Mouse (Mus musculus) layer of hippocampus, postnatal 14 days (tissue): ENCODE measurements around the gene Zfp780b. TPM values are rescaled to one million over a fixed set of nuclear protein-coding genes. Genes with fewer than 3 reads are reported as not detected.
A peak's percentile ranks its signal among the peaks of the same experiment; 100 is the strongest.
"Not testable (repeated sequence)": the region's sequence is repeated elsewhere in the genome, so short reads cannot be mapped to it uniquely, and the experiment has no call there.

Source experiments
- DNase-seq, 2 experiments: peaks; one replicate each; pipeline ENCODE4 v3.0.0; 2021 to 2022; ENCODE audit warnings: low spot score in 2 of 2, mixed read lengths in 1 of 2
- long read RNA-seq, 2 experiments: library from polyadenylated mRNA; stranded (forward); transcript quantifications; one replicate each; pipeline ENCODE4 v2.0.0; 2021
- total RNA-seq, 2 experiments: library from RNA; stranded (reverse); gene quantifications; 2 replicates each; pipeline ENCODE4 v1.2.3; 2021

Gene Zfp780b
- 10 to 100 TPM; 20.5 to 21.0 TPM for total RNA-seq
- long read RNA-seq, experiment 1, partial matches to known transcripts = 0 of 4 reads
- long read RNA-seq, experiment 1, other reads (novel, unspliced or antisense) = 3 of 4 reads
- long read RNA-seq, experiment 2, partial matches to known transcripts = 0 of 8 reads
- long read RNA-seq, experiment 2, other reads (novel, unspliced or antisense) = 7 of 8 reads

DNA sequence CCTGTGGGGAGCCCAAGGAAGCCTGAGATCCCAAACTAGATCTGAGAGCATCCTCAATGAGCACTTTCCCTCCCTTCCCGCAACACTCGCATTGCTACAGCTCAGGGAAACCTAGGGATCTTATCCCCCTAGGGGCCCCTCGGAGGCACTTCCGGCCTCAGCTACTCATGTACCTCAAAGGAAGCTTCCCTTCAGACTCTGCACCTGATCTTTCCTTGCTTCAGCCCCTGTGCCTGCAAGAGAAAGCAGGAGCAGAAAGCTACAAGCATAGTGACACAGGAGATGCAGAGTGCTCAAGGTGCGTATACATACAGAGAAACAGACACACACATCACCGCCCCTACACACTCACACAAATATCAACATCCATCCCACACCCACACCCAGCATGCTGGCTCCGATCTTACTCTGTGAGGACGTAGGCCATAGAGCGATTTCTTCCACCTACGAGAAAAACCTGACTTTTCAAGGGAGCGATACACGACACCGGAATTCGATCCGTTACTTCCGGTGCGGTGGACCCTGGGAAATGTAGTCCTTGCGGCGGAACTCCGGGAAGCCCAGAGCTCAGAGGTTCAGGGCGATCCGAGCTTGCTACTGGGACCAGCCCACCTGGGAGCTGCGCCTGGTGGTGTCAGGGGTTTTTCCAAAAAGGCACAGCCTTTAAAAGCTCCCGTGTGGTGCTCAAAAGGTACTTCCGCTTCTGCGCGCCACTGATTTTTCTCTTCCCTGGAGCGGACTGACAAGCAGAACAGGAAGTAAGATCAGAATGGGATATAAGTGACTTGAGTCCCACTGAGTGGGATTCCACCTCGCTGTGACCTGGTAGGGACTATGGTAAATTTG is at the start of gene Zfp780b:
TSS of gene Zfp780b (minus strand) at position 489 of the 846 bp plus-strand sequence.
- DNase-seq = peak; percentile 71 to 74

DNA sequence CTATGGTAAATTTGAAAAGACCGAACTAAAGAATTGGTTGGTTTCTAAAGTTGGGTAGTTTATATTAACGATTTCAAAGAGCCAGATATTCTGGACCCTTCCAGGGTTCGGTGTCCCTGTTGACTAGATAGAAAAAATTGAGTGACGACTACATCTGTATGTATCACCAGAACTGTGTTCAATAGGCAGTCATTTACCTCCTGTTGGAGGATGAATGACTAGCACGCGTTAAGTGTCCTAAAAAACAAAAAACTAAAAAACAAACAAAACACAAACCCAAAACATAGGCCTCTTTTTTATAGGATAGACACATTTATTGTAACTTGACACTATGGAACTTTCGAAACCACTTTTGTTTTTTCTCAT is 35.5 kb upstream of the Zfp780b start:
- DNase-seq = no peak

DNA sequence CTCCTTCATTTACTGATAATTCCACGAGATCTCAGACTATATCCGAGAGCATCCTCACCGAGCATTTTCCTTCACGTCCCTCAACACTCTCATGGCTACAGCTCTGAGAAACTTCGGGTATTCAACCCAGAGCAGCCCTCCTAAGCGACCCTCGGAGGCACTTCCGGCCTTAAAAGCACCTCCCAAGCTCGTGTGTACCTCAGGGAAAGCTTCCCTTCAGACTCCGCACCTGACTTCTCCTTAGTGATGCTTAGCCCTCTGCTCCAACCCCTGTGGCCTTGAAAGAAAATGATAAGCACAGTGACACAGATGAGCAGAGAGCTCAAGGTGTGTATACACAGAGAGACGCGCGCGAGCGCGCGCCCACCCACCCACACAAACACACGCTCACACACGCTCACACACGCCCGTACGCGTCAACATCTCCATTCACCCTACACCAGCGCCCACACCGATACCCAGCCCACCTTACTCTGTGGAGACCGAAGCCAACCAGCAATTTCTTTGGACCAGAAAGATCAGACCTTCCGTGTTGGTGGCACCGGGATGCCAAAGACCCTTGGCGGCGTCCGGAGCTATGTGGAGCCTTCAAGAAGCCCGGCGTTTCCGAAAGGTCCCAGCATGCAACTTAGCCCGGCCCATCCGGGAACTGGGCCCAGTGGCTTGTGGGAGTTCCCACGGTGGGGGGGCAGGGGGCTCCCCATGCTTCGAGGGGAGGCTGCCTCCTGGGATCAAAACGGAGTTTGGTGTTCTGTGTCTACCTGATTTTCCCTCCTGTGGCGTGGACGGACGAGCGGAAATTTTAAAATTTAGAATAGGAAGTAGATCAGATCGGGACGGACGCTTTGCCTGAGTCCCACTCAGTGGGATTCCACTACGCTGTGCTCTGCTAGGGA is 34.8 kb upstream of the Zfp780b start, which contains the start of gene Zfp850:
TSS of gene Zfp850 (minus strand) at position 567 of the 896 bp plus-strand sequence.
- peak; percentile 77 to 79 for DNase-seq

DNA sequence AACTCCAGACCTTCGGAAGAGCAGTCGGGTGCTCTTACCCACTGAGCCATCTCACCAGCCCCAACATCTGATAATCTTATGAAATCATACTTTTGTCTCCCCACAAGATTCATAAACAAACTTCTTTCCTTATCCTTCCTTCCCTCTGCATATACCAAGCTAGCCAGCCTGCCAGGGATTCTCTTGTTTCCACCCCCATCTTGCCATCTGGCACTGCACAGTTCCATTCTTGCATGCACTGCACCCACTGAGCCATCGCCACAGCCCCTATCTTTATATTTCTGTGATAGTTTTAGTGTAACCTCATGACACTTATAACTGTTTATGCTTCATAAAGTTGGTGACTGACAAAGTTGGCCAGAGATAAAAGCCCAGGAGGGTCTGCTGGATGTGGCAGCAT is 31.3 kb upstream of the Zfp780b start:
- peak in 1 of 2 experiments; percentile 37 for DNase-seq

DNA sequence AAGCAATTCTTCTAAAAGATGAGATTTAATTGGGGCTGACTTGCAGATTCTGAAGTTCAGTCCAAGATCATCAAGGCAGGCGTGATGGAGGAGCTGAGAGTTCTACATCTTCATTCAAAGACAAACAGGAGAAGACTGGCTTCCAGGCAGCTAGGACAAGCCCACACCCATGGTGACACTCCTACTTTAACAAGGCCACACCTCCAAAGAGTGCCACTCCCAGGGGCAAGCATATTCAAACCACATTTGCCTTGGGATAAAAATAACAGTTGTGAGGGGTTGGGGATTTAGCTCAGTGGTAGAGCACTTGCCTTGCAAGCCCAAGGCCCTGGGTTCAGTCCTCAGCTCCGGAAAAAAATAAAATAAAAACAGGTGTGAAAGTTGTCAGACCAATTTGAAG is 3.2 kb upstream of the Zfp780b start:
- no peak for DNase-seq

DNA sequence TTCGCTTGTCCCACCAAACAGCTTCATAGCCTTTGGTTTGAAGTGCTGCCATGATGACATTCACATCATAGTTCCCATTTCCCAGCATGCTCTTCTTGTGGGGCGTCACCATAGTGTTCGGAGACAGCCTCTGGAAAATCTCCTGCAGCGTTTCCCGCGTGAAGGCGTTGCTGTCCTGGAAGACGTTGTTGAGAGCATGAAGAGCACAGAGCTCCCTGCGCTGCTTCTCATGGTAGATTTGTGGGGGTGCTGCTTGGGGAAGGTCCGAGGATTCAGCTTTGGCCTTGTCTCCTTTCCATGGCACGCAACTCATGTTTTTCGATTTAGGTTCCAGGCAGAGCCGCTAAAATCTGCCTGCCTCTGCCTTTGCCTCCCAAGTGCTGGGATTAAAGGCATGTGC is 29.5 kb downstream of the Zfp780b start:
- DNase-seq = not testable (repeated sequence)

DNA sequence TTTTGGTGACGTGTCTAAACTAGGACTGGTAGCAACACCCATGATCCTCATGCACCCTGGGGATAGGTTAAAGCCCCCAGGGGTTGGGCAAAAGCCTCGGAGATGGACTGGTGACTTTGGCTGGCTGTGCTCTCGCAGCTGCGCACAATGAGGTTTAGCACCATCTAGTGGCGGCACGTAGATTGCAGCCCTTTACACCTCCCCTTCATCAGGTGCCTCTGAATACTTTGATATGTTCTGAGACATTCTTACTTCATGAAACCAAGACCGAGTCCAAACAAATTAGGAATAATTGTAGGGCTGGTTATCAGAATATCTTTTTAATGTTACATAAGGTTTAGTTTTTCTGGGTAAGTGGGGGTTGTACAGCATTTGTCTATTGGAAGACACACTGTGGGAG is 37.1 kb downstream of the Zfp780b start:
- DNase-seq = peak in 1 of 2 experiments; percentile 10

DNA sequence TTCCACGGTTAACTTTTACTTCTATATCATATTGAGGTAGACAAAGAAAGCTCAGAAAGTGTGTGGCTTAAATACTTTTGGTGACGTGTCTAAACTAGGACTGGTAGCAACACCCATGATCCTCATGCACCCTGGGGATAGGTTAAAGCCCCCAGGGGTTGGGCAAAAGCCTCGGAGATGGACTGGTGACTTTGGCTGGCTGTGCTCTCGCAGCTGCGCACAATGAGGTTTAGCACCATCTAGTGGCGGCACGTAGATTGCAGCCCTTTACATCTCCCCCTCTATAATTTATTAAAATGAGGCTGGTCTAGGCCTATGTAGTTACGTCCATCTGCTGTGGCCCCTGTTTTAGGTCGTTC is 45.2 kb downstream of the Zfp780b start:
- DNase-seq = not testable (repeated sequence)

DNA sequence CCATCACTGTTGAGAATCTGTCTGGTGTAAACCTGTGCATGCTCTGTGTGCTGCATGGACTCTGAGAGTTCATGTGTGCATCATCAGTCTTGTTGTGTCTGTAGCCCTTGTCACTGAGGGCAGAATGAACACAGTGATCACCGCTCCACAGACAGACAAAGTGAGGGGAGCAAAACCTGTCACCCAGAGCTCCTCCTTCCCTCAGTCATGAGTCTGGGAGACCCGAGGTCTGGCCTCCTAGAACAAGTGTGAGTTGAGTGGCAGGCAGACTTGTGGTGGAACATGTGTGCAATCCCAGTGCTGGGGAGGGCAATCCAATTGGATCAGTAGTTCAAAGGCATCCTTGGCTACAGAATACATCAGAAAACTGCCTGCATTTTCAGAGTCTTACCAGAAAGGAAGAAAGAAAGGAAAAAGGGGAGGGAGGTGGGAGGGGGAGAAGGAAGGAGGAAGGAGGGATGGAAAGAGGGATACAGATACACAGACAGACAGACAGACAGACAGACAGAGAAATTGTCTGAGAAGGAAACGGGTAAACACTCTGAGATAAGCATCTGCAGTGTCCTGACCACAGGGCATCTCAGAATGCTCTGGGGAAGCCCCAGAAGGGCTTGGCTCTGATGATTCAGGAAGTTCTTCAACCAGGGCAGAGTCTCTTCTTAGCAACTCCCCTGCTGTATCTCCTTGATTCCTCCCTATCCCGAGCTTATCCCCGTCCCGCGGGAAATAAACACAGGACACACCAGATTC is 45.7 kb downstream of the Zfp780b start:
- DNase-seq = no peak

DNA sequence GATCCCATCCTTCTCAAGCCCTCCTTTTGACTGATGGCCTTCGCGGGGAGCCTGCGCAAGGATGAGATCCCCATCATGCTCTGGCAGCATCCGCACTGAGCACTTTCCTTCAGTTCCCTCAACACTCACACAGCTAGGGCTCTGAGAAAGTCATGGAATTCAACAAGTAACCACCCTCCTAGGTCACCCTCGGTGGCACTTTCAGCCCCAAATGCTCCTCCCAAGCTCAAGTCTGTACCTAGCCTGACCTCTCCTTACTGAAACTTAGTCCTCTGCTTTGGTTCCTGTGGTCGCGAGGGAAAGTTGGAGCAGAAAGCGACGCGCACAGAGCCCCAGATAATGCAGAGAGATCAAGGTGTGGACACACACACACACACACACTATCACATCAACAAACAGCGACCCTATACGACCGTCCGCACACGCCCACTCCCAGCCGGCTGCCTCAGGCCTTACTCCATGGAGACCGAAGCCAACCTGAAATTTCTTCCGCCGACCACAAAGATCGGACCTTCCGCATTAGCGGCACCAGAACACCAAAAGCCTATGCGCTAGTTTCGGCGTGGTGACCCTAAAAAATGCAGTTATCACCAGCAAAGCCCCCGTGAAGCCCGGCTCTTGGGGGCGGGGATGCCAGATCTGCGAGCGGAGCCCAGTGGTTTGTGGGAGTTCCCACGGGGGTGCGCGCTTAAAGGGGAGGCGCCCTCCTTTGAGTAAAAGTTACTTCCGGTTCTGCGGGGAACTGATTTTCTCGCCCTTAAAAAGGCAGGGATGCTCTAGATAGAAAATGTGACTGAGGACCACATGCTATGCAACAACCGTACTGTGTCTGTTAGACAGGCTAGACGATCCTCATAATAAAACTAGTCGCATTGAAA is 49.9 kb downstream of the Zfp780b start, which contains the start of gene Zfp974:
TSS of gene Zfp974 (minus strand) at position 643 of the 878 bp plus-strand sequence.
- peak; percentile 55 to 66 for DNase-seq

DNA sequence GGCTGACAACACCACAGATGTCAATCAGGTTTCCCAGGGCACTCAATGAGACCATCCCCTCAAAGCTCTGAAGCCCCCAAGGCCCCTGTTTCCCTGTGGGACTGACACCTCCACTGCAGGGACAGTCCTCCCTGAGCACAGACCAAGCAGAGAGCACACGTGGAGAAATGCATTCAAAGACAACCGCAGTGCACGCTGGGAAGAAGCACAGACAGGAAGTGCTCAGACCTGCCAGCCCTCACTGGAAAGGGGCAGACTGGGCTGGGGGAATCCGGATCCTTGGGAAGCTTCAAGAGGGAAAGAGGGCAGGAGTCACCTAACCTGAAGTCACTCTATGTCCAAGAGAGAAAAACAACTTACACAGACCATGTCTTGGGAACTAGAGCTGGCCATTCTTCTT is 51.9 kb downstream of the Zfp780b start:
- DNase-seq = not testable (repeated sequence)

DNA sequence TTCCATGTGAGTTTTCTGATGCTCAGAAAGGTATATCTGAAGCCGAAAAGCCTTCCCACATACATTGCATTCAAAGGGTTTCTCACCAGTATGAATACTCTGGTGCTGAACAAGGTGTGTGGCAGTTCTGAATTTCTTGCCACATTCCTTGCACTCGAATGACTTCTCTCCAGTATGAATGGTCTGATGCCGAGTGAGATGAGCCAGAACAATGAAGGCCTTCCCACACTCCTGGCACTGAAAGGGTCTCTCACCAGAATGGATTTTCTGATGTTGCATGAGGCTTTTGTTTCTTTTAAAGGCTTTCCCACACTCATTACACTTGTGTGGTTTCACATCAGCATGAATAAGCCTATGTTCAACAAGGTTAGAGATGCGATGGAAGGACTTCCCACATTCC is 68.0 kb downstream of the Zfp780b start:
- not testable (repeated sequence) for DNase-seq

Other genes with a start within 250 kb of the Zfp780b start
- gene Zfp60, start 247.8 kb downstream of the Zfp780b start, total RNA-seq = 10 to 100 TPM; 32.5 to 37.0 TPM
- gene Zfp626, start 172.0 kb downstream of the Zfp780b start, total RNA-seq = 1 to 10 TPM; 7.2 to 9.0 TPM
- 1 to 10 TPM; 3.7 to 4.1 TPM for gene Zfp59, start 140.6 kb downstream of the Zfp780b start, total RNA-seq
- gene Zfp607a, start 121.6 kb downstream of the Zfp780b start, total RNA-seq = 1 to 10 TPM; 2.2 TPM
- gene Zfp974, start 49.7 kb downstream of the Zfp780b start, total RNA-seq = 10 to 100 TPM; 14.2 to 16.5 TPM
- gene Zfp850, start 34.9 kb upstream of the Zfp780b start, total RNA-seq = 1 to 10 TPM; 4.7 to 4.9 TPM
- 100 to 1,000 TPM; 121 to 126 TPM for gene Psmc4, start 70.9 kb upstream of the Zfp780b start, total RNA-seq
- 1 to 10 TPM; 1.3 to 2.2 TPM for gene Fcgbp, start 92.1 kb upstream of the Zfp780b start, total RNA-seq
- under 1 TPM; 0.05 to 0.12 TPM for gene 9530053A07Rik, start 150.3 kb upstream of the Zfp780b start, total RNA-seq
- 10 to 100 TPM; 53.0 to 58.7 TPM for gene Fbl, start 190.5 kb upstream of the Zfp780b start, total RNA-seq
- 10 to 100 TPM; 37.5 to 43.5 TPM for gene Dyrk1b, start 200.3 kb upstream of the Zfp780b start, total RNA-seq